Mouse (Mus musculus) lung, postnatal 10 days (tissue): ENCODE measurements around the gene Col5a3.
A peak's percentile ranks its signal among the peaks of the same experiment; 100 is the strongest.

ENCODE experiments used
- DNase-seq: peaks from one replicate; pipeline ENCODE4 v3.0.0; 2021

The Col5a3 gene

DNA sequence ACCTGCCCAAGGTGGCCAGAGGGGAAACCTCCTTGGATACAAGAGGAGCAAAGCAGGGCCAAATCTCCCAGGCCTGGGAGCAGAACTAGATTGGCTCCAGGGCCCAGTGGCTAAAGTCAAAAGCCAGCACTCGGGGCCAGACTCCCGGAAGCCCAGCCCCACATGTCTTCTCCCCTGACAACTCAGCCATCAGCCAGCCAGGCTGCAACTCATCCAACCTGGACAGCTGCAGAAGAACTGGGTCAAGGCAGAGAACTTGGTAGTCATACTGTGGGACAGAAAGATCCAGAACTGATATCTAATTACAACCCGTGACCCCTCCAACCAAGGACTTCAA, 9.7 kb downstream of the Col5a3 start:
- no peak for DNase-seq

DNA sequence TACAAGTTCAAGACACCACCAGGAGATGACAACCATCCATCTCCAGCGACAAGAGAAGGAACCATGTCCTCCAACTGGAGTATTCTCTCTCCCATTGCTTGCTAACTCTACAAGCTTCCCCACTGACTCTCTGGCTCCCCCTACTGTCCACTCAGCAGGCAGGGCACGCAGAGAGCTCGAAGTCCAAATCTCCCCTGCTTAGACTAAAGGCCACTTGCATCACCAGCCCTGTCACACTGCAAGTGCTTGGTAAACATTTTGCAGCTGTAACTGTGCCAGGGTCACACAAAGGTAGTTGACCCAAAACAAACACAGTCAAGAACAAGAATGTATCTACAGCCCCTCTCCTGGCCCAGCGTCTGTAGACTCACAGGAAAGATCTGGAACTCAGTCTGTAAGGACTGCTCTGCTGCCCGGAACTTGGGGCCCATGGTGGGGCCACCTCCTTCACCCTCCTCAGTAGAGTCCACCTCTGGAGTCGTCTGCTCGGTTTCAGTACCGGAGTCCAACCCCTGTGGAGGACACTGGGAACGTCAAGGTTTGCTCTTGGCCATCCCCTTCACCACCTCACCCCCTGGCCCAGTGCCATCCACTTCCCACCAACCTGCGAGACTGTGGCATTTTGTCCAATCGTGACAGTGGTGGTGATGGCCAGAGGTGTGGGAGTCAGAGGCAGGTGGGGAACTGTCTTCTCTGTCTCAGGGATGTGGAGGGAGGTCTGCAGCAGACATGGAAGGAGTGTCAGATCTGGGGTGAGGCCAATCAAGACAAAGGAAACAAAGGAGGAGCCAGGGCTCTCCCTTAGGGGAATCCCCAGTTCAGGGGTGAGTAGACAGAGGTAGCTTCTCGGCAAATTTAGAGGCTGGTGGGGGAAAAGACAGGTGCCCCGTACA, 10.4 kb downstream of the Col5a3 start:
- peak; percentile 84 for DNase-seq

DNA sequence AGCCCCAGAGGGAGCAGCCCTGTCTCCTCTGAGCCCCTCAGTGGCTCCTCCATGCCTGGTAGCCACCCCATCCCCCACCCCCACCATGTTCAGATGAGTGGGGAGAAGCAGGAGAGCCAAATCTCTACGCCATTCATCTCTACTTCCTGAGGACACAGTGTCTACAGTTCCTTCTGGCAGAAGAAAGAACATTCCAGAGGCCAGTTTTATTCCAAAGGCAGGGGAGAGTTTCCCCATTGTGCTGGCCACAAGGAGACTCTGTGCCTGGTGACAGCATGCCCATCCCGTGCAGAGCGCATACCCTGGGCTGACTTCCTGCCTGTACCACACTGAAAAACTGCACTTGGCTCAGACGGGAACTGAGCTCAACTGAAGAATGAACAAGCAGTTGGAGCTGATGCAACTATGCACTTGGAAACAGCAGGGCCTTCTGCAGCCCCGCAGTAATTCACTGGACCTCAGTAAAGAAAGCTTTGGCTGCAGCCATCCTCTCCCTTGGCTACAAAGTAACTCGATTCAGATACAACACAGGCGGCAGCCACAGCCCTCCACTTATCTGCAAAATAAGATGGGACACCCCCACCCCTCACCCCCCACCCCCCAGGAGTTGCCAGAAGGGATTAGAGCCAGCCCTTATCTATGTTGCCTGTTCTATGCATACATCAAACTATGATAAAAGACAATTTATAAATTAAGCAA, 20.6 kb downstream of the Col5a3 start:
- DNase-seq = peak; percentile 70

DNA sequence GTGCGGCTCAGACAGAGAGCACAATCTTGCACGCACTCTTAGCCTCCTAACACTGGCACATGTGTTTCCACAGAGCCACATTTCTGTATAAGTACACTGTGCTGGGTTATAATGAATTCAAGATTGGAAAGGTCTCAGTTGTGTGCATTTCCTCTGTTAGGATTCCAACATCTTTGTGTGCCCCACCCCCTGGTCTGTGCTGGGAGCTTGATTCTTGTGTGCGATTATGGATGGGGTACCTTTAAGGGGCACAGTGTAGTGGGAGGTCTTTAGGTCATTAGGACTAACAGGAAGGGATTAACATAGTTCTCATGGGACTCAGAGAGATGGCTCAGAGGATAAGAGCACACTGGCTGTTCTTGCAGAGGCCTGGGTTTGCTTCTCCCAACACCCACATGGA, 24.5 kb downstream of the Col5a3 start:
- DNase-seq = no peak

DNA sequence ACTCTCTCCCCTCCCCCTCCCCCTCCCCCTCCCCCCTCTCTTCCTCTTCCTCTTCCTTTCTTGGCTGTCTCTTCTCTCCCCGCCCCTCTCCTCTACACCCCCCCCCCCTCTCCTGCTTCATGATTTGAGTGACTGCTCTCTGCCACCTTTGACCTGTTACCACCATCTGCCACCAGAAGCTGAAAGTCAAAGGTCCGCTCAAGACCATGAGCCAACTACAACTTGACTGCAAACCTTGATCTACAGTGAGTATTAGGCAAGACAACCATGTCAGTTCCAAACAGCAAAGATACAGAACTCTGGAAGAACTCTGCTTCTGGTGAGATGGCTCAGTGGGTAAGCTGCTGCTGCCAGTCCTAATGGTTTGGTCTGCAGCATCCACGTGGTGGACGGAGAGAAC, 25.2 kb downstream of the Col5a3 start:
- DNase-seq = no peak

DNA sequence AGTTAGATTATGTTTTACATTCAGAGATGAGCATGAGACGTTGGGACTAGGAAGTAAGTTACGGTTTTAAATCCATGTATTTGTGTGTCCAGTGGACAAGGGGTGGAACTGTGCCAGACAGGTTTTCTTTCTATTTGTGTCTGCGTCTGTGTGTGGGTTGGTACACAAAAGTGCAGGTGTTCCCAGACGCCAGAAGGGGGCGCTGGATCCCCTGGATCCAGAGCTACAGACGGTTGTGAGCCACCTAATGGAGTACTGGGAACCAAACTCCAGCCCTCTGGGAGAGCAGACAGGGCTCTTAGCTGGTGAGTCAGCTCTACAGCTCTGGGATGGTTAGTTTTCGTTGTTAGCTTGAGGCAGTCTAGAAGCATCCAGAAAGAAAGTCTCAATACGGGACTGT, 26.9 kb downstream of the Col5a3 start:
- no peak for DNase-seq

DNA sequence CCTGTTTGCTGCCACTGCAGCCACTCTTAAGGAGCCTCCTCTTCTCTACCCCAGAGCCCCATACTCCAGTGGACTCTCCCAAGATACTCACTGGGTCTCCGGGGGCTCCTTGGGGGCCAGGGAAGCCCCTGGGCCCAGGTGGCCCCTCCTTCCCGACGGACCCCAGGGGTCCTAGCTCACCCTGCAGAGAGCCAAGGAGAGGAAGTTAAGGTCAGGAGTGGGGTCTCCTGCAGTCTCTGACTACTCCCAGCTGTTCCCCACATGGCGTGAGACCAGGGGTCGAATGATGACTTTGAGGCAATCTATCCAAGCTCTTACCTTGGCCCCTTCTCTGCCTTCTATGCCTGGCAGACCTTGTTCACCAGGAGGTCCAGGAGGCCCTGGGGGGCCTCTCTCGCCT, 29.8 kb downstream of the Col5a3 start:
- no peak for DNase-seq

DNA sequence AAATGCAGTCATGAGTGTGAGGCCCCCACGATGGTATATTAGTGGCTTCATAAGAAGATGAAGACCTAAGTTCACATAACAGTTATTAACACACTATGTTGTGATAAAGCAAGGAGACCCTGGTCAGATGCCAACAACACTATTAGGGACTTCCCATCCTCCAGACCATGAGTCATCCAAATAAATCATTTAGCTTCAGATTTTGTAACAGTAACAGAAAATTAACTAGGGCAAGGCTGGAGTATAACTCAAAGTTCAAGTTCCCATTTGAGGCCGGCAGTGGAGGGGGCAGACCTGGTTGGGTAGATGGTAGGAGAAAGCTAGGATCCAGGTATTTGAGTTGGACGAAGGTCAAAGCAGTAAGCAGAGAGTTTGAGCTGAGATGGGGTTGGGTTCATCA, 33.6 kb downstream of the Col5a3 start:
- no peak for DNase-seq

DNA sequence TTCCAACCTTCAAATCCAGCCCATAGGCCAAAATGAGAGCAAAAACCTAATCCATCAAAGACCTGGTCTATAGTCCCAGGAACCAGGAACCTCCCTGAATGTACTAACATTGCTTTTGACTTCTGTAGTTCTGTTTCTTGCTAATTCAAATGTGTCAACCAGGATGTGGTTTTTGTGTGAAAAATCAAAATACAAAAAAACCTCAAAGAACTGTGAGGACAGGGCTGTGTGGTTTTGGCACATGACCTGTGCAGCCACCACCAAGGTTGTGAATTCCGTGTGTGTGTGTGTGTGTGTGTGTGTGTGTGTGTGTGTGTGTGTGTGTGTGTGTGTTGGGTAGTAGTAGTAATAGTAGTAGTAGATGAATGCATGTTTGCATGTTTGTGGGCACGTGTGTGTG, 49.6 kb downstream of the Col5a3 start:
- DNase-seq = no peak

DNA sequence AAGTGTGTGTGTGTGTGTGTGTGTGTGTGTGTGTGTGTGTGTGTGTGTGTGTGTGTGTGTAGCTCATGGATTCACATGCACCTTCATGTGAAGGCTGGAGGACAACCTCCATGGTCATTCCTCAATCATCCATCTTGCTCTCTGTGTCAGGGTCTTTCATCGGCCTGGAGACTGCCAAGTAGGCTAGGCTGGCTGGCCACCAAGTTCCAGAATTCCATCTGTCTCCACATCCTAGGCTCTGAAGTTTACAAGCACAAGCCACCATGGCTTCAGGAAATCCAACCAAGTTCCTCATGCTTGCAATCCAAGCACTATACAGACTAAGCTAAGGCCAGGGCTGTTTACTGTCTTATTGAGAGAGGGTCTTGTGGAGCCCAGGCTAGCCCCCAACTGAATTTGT, 51.8 kb downstream of the Col5a3 start:
- no peak for DNase-seq

DNA sequence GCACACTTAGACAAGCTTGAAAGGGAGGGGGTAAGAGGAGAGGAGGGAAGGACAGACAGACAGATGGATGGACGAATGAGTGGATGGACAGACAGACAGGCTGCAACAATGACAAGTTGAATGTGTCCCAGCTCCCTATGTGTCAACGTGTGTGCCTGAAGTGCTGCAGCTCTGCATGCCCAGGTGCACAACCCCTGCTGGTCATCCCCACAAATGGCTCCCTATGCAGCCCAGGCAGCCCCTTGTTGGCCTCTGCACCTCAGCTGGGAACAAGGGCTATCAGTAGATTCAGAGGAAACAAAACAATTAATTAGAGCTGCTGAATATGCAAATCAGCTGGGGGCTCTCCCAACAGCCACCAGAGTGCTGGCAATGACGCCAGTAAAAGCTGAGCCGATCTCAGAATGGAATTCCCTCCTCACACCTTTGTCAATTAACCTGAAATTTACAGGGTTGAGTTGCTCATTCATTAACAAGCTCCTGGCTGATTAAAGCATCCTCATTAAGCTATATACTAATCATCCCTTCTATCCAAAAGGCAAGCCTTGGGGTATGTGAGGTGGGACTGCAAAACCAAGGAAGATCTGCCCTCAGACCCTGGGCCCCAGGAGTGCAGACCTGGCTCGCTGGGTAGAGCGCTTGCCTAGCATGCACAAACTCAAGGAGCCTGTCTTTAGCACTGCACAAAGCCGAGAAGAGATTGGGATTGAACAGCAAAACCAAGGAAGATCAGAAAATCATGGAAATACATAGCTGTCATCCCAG, 52.5 kb downstream of the Col5a3 start:
- DNase-seq = no peak

DNA sequence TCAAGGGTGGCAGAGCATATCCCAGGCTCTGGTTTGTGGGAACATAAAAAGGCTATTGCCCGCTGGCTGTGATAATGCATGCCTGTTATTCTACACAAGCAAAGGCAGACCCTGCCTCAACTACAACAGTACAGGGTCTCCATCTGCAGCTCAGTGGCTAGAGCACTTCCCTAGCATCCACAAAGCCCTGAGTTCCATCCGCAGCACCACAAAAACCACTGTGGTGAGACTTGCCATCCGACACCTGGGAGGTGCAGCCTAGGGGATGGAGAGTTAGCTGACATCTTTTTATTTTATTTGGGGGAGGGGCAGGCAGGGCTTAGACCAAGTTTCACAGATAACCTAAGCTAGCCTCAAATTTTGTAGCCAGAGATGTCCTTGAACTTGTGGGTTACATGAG, 53.5 kb downstream of the Col5a3 start:
- DNase-seq = no peak

DNA sequence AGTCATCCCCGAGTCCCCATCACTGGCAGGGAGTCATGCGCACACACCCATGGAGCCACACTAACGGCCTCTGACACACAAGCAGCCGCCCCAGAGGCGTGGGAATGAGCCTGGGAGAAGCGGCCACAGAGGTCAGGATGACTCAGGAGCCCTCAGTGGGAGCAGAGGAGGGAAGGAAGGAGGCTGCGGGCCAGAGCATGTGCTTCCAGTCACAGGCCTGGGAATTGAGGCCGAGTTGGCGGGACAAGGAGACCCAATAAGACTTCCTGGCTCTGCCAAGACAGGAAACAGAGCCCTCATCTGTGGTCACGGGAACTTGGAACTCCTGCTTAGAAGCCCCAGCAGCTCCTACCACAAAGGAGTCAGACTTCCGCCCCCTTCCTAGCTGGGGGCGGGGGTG, 54.1 kb downstream of the Col5a3 start:
- DNase-seq = peak; percentile 48

DNA sequence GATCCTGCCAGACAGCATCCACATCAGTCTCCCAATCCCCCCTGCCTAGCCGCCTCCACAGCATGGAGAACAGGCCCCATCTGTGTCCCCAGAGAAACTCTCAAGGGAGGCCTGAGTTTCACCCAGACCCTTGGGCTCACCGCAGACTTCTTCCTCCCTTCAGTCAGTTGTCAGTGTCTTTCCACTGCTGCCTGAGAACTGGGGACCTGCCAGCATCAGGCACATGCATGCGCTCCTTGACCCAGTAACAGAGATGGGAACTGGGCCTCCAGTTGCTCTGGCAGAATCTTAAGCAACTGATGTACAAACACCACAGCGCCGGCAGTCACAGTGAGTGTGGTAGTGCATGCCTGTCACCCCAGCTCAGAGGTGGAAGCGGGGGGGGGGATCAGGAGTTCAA, 56.0 kb downstream of the Col5a3 start:
- DNase-seq = no peak

DNA sequence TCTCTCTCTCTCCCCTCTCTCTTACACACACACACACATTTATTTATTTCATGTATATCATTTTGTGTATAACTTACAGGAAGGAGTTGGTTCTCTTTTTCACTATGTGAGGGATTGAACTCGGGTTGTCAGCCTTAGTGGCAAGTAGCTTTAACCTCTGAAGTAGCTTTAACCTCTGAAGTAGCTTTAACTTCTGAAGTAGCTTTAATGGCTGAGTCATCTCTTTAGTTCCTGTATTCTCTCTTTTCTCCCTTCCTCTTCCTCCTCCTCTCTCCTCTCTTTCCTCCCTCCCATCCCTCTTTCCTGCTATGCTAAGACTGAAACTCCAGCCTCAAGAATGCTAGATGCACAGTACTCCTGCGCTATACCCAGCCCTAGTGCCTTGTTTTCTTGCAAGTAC, 56.6 kb downstream of the Col5a3 start:
- DNase-seq = no peak

DNA sequence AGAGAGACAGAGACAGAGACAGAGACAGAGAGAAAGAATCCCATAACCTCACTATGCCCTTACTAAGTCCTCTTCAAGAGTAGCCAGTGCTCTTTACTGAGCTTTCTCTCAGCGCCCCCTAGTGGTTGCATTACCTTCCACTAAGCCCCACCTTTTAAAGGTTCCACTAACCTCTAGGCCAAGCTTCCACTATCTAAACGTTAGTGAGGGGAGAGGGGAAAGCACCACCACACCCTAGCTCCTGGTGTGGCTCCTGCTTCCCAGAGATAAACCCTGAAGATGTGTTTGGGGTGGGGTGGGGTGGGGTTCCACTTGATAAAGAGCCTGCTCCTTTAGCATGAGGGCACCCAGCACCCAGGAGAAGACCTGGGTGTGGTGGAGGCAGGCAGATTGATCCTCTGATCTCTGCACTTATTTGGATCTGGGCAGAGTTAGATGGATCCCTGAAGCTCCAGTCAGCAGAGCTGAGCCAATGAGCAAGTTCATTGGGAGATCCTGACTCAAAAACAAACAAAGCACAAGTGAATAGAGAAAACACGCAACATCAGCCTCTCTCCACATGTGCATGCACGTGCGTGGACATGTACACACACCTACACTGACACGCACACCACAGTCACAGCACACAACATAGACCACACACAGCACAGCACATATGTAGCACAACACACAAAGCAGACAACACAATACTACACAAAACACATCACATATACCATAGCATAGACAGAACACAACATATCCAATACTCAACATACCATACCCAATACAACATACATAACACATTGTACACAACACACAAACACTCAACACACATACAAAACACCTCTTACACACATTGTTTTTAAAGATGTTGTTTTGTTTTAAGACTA, 57.5 kb downstream of the Col5a3 start:
- DNase-seq = peak; percentile 80

DNA sequence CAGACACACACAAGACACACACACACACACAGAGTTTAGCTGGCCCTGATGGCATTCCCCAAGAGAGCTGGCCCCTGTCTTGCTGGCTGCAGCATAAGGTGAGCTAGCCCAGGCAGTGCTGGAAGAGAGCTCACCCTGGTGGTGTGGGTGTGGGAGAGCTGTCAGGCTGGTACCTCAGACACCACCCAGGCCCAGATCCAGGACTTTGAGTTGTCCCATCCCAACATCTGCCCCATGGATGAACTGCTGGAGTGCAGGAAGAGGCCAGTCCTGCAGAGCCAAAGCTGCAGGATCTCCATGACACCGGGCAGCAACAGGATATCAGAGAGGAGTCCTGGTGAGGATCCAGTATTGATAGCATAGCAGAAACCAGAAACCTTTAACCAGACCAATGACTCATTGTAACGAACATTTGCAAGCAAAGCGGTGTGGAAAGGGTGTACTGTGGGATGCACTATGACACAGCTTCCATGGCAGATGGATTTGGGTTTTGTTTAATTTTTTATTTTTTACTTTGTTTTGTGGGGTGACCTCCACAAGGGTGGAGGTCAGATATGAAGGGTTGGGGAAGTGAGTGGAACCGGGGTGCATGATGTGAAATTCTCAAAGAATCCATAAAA, 58.7 kb downstream of the Col5a3 start:
- DNase-seq = no peak

DNA sequence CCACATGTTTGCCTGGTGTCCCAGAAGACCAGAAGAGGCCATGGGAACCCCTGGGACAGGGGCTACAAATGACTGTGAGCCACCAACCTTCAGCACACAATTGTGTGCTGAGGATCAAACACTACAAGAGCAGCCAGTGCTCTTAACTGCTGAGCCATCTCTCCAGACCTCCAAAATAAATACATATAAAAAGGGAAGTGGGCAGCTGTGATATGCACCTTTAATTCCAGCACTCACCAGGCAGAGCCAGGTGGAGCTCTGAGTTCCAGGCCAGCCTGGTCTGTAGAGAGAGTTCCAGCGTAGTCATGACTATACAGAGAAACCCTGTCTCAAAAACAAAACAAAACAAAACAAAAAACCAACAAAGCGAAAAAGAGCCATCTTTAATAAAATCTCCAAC, 60.5 kb downstream of the Col5a3 start:
- DNase-seq = no peak

DNA sequence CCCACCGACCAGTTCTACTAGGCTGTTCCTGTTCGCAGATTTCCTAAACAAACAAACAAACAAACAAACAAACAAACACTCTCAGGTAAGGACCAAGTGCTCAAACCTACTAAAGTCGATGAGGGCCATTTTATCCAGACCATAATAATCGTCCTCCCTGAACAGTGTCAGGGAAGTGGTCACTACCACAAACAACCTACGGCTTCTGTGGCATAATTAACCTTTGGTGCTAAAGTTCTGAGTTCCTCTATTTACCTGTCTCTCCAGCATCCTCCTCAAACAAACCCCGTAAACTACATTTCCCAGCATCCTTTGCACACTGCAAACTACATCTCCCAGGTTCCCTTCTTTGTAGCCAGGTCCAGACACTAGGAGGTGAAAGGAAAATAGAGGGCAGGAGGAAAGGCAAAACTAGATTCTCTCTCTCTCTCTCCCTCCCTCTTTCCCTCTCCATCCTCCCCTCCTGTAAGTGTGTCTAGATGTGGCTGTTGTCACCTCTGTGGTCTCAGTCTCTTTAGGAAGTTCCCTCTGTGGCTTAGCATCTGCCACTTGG, 63.3 kb downstream of the Col5a3 start:
- no peak for DNase-seq

DNA sequence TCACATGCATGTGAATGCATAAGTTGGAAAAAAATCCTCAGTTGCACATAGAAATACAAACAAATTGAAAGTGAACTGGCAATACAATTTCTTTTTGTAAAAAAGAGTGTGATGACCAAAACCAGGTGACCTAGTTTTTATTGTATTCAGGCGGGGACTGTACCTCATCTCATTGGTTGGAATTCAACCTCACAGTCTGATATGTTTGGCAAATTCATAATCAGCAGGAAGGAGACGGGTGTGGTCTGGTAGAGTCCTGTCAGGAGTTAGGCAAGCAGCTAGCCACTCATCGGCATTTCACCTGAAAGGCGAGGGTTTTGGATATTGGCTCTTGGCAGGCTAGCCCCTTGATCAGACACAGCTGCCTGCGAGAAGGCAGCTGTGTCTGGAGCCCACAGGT, 65.7 kb downstream of the Col5a3 start:
- DNase-seq = no peak

DNA sequence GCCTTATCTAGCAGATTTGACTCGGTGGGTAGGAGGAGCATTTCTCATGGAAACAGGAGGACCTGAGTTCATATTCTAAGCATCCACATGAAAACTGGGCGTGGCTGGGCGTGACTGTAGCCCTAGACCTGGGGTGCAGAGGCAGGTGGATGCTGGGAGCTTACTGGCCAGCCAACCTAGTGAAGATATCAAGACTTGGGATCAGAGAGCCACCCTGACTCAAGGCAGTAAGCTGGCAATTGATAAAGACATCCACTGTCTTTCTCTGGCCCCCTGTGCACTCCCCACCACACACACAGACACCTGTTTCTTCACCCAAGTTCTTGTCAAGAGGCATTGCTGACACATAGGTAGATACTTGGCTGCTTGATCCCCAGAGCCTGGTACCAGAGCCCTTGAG, 66.3 kb downstream of the Col5a3 start:
- DNase-seq = no peak

DNA sequence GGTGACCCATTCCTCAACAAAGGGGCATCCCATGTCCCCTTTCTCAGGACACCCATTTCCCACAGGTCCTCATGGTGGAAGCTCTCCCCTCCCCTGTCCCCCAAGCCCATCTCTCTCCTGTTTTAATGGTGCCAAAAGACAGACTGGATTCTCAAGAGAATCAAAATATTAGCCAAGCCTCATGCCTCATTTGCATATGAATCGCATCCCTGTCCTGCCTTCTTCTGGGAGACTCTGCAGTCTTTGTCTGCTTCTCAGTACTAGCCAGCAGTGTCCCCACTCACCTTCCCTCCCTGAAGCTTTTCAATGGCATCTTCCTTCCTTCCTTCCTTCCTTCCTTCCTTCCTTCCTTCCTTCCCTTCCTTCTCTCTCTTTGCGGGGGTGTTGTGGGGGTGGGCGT, 67.2 kb downstream of the Col5a3 start:
- DNase-seq = no peak
